Mouse (Mus musculus) CH12.LX (cell line): Measurements from ENCODE around the gene Glis1.

Experiments used
- KAT2A ChIP-seq: IDR thresholded peaks from 2 replicates; pipeline ENCODE4 v1.6.1; 2012; ENCODE audit warnings: low read length, improper control_type of control experiment, inconsistent platforms; ENCODE audit not compliant: insufficient replicate concordance
- MAZ ChIP-seq: IDR thresholded peaks from 2 replicates; pipeline ENCODE4 v1.6.1; 2012; ENCODE audit warnings: low read depth, mild to moderate bottlenecking, inconsistent platforms, low read length, improper control_type of control experiment, moderate library complexity
- TCF12 ChIP-seq: IDR thresholded peaks from 2 replicates; pipeline ENCODE4 v1.6.1; 2014; ENCODE audit warnings: low read depth, mild to moderate bottlenecking, inconsistent platforms, low read length, improper control_type of control experiment

DNA sequence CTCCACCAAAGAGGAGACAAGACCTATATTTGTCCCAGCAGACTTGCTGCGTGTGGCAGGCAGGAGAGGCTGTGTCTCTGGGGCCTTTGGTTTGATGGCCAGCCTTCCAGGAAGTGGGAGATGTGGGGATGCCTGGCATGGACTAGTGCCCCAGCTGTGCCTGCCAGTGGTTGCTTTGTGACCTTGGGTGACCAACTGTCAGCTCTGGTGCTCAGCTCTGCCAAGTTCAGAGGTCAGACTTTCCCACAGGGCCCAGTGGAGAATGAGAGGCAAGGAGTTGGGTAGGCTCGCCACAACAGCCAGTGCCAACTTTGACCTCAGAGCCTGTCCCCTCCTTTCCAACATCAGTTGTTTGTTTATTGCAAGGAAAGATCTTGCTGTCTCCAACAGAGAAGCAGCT is 126.7 kb downstream of the Glis1 start:
- TF ChIP-seq KAT2A (no peak), TCF12 (no peak), MAZ (no peak)
